ENCODE assay signal across 28 mouse cellular contexts in genomic region chr6:136486166-136486565, GRCm38 (mm10). TPM values are rescaled to one million over a fixed set of nuclear protein-coding genes. Genes with fewer than 3 reads are reported as not detected.
DNase-seq lines count a peak whose midpoint lies in the region; ATAC-seq and TF ChIP-seq lines count a peak whose summit lies in the region.
"Had no signal": no experiment of that assay in that cellular context is flagged by ENCODE, and none has a peak within 500 bp of the region (broad histone marks: within the 10 kb centered on the region; RNA-seq: fewer than 3 reads in every experiment).

No protein-coding gene starts in this region.

- TF ChIP-seq EP300 in ES-Bruce4 (IDR thresholded peaks at IDR 0.05; ENCODE audit: insufficient read depth, low read depth, low read length) = no peak

- DNase-seq in embryo, embryonic 10 days (ENCODE audit: low spot score) = peak; percentile 24
- no peak for DNase-seq in embryo, embryonic 10.5 days (ENCODE audit: low spot score)
- no peak for DNase-seq in hindbrain, embryonic 10.5 days (ENCODE audit: low spot score)
- no peak for DNase-seq in hindbrain, embryonic 14.5 days (ENCODE audit: low spot score)
- DNase-seq in liver, embryonic 13.5 days = no peak
- DNase-seq: adrenal gland, postnatal 25 days; cerebellum, adult 11-12 months; cerebellum, adult 9-11 months; forebrain, postnatal 0 days; heart, adult 2 months; heart, postnatal 14 days; kidney, adult 8-10 months; kidney, postnatal 4 days; layer of hippocampus, postnatal 36 days; left cerebral cortex, postnatal 4 days; lung, postnatal 4 days; right cerebral cortex, postnatal 25 days; thymus, adult 18-20 months; thymus, postnatal 25 days had no signal

- H3K9ac ChIP-seq in hindbrain, embryonic 14.5 days = no peak overlapping the region
- no peak overlapping the region for H3K9ac ChIP-seq in liver, embryonic 13.5 days
- no peak overlapping the region for H3K9ac ChIP-seq in liver, embryonic 12.5 days
- no peak overlapping the region for H3K9ac ChIP-seq in ES-Bruce4 (ENCODE audit: low read depth, poor library complexity, severe bottlenecking)
- H3K9ac ChIP-seq: midbrain, embryonic 13.5 days; stomach, embryonic 15.5 days had no signal

- H3K27me3 ChIP-seq in hindbrain, embryonic 10.5 days (ENCODE audit: insufficient read depth, poor library complexity, severe bottlenecking) = 0 out of 2 replicates have a peak, but pooled peaks cover 4% of the 10 kb centered on the region
- no peaks in the 10 kb centered on the region for H3K27me3 ChIP-seq in hindbrain, embryonic 14.5 days (ENCODE audit: control insufficient read depth, insufficient read depth, low read length)
- H3K27me3 ChIP-seq in liver, embryonic 13.5 days = no peaks in the 10 kb centered on the region
- H3K27me3 ChIP-seq in liver, embryonic 12.5 days (replicated peaks) = 0 out of 2 replicates have a peak, but pooled peaks cover 5% of the 10 kb centered on the region
- no peaks in the 10 kb centered on the region for H3K27me3 ChIP-seq in ES-Bruce4 (ENCODE audit: control insufficient read depth, insufficient read depth, low read length, poor library complexity, severe bottlenecking)
- H3K27me3 ChIP-seq: heart, embryonic 13.5 days; megakaryocyte, embryonic 14.5 days; midbrain, embryonic 13.5 days; Patski; stomach, embryonic 15.5 days had no signal

- 54% methylated on average over 4 of the region's 4 CpGs for WGBS in hindbrain, embryonic 10.5 days
- 63% methylated on average over 4 of the region's 4 CpGs for WGBS in hindbrain, embryonic 14.5 days
- 69% methylated on average over 4 of the region's 4 CpGs for WGBS in liver, embryonic 13.5 days (ENCODE audit: insufficient replicate concordance)
- WGBS in liver, embryonic 12.5 days (ENCODE audit: insufficient replicate concordance) = 64% methylated on average over 4 of the region's 4 CpGs

- H3K4me1 ChIP-seq in hindbrain, embryonic 10.5 days (replicated peaks) = peaks cover 13% of the 10 kb centered on the region
- H3K4me1 ChIP-seq in hindbrain, embryonic 14.5 days (replicated peaks; ENCODE audit: control insufficient read depth, insufficient read depth, low read length) = no peaks in the 10 kb centered on the region
- 0 out of 2 replicates have a peak, but pooled peaks cover 4% of the 10 kb centered on the region for H3K4me1 ChIP-seq in liver, embryonic 13.5 days (replicated peaks)
- 0 out of 2 replicates have a peak, but pooled peaks cover 5% of the 10 kb centered on the region for H3K4me1 ChIP-seq in liver, embryonic 12.5 days
- H3K4me1 ChIP-seq in ES-Bruce4 (ENCODE audit: control insufficient read depth, insufficient read depth, low read length) = peaks cover 5% of the 10 kb centered on the region
- H3K4me1 ChIP-seq: stomach, embryonic 15.5 days had no signal

- TF ChIP-seq POLR2A in ES-Bruce4 (IDR thresholded peaks at IDR 0.05; ENCODE audit: insufficient read depth, low read length) = no peak

- no peak overlapping the region for H3K4me3 ChIP-seq in hindbrain, embryonic 10.5 days
- no peak overlapping the region for H3K4me3 ChIP-seq in hindbrain, embryonic 14.5 days (replicated peaks; ENCODE audit: low read length)
- no peak overlapping the region for H3K4me3 ChIP-seq in liver, embryonic 13.5 days (replicated peaks)
- no peak overlapping the region for H3K4me3 ChIP-seq in liver, embryonic 12.5 days
- no peak overlapping the region for H3K4me3 ChIP-seq in ES-Bruce4 (ENCODE audit: low read depth, low read length)
- H3K4me3 ChIP-seq: erythroblast, embryonic 14.5 days; heart, adult 2 months; megakaryocyte, embryonic 14.5 days; stomach, embryonic 15.5 days had no signal

- no peak for ATAC-seq in hindbrain, embryonic 14.5 days (ENCODE audit: low FRiP score)
- ATAC-seq in liver, embryonic 13.5 days (ENCODE audit: low read depth) = 0 out of 2 replicates have a peak, but pooled peaks have one; percentile 12
- no peak for ATAC-seq in liver, embryonic 12.5 days
- ATAC-seq: forebrain, postnatal 0 days; midbrain, embryonic 13.5 days; Patski had no signal

- TF ChIP-seq CTCF in ES-Bruce4 (IDR thresholded peaks at IDR 0.05; ENCODE audit: low read depth, low read length) = peak; percentile 11

- no peak overlapping the region for H3K4me2 ChIP-seq in hindbrain, embryonic 14.5 days (replicated peaks)
- H3K4me2 ChIP-seq in liver, embryonic 13.5 days = no peak overlapping the region
- H3K4me2 ChIP-seq in liver, embryonic 12.5 days = no peak overlapping the region

- H3K27ac ChIP-seq in hindbrain, embryonic 10.5 days = peak overlapping the region; percentile 53; the same call in 1 of the 2 replicates
- H3K27ac ChIP-seq in hindbrain, embryonic 14.5 days = no peak overlapping the region
- H3K27ac ChIP-seq in liver, embryonic 13.5 days = no peak overlapping the region
- H3K27ac ChIP-seq in liver, embryonic 12.5 days = no peak overlapping the region
- H3K27ac ChIP-seq in ES-Bruce4 (ENCODE audit: insufficient read depth, low read length) = no peak overlapping the region
- H3K27ac ChIP-seq: heart, adult 2 months; heart, embryonic 13.5 days; kidney, postnatal 0 days; midbrain, embryonic 13.5 days; stomach, embryonic 15.5 days had no signal

- H3K36me3 ChIP-seq in hindbrain, embryonic 10.5 days = no peaks in the 10 kb centered on the region
- H3K36me3 ChIP-seq in hindbrain, embryonic 14.5 days (replicated peaks; ENCODE audit: control insufficient read depth, insufficient read depth) = no peaks in the 10 kb centered on the region
- H3K36me3 ChIP-seq in liver, embryonic 13.5 days = no peaks in the 10 kb centered on the region
- H3K36me3 ChIP-seq in liver, embryonic 12.5 days = no peaks in the 10 kb centered on the region
- H3K36me3 ChIP-seq in ES-Bruce4 (ENCODE audit: control insufficient read depth, insufficient read depth, low read length, poor library complexity, severe bottlenecking) = no peaks in the 10 kb centered on the region
- H3K36me3 ChIP-seq: heart, embryonic 13.5 days; midbrain, embryonic 13.5 days; stomach, embryonic 15.5 days had no signal

- H3K9me3 ChIP-seq in hindbrain, embryonic 10.5 days = peaks cover 16% of the 10 kb centered on the region; the same call in 1 of the 2 replicates
- peaks cover 7% of the 10 kb centered on the region; the same call in 1 of the 2 replicates for H3K9me3 ChIP-seq in hindbrain, embryonic 14.5 days (ENCODE audit: control insufficient read depth, low read length)
- no peaks in the 10 kb centered on the region for H3K9me3 ChIP-seq in liver, embryonic 13.5 days (replicated peaks)
- 0 out of 2 replicates have a peak, but pooled peaks cover 2% of the 10 kb centered on the region for H3K9me3 ChIP-seq in liver, embryonic 12.5 days (replicated peaks)
- peaks cover 38% of the 10 kb centered on the region for H3K9me3 ChIP-seq in ES-Bruce4 (replicated peaks; ENCODE audit: control insufficient read depth, insufficient read depth, low read length, poor library complexity, severe bottlenecking)
- H3K9me3 ChIP-seq: stomach, embryonic 15.5 days had no signal

RNA-seq across cellular contexts. Expression of gene Atf7ip, which starts 19.8 kb away (rescaled TPM):
- 41.8 and 47.2 TPM in 2 replicates for polyA plus RNA-seq in hindbrain, embryonic 10.5 days (2016; fragmentation: Nextera tagmentation; extraction: Ambion mirVana)
- polyA plus RNA-seq in hindbrain, embryonic 14.5 days (2014; fragmentation: Nextera tagmentation; extraction: Ambion mirVana) = 42.8 and 49.7 TPM in 2 replicates
- 12.5 and 16.6 TPM in 2 replicates for polyA plus RNA-seq in liver, embryonic 13.5 days (2015; fragmentation: Nextera tagmentation; extraction: Ambion mirVana)
- polyA plus RNA-seq in liver, embryonic 12.5 days (2016; fragmentation: Nextera tagmentation; extraction: Ambion mirVana) = 23.2 and 24.8 TPM in 2 replicates
- polyA plus RNA-seq in ES-Bruce4 (2011; ENCODE audit: insufficient read depth, insufficient read length, low read depth, missing spikeins) = 110 and 114 TPM in 2 replicates
